Mouse (Mus musculus) kidney, postnatal 0 days (tissue): ENCODE measurements around the gene Cavin4. TPM values are rescaled to one million over a fixed set of nuclear protein-coding genes. Genes with fewer than 3 reads are reported as not detected.

Experiments used
- ATAC-seq: fragments of 200-750 bp; cut with Nextera tagmentation; replicated peaks from 2 replicates; pipeline ENCODE4 v1.8.0; 2017; ENCODE audit warnings: low read depth, moderate number of reproducible peaks, moderate TSS enrichment, moderate library complexity; ENCODE audit not compliant: low FRiP score
- DNase-seq: peaks from one replicate; pipeline ENCODE4 v3.0.0-alpha.2; 2016; ENCODE audit warnings: low spot score
- H3K27ac ChIP-seq: fragments of 300-500 bp; sonication (generic); 2 replicates; pipeline ENCODE4 v1.5.1; 2014; ENCODE audit warnings: mild to moderate bottlenecking
- H3K27me3 ChIP-seq: fragments of 300-500 bp; sonication (generic); 2 replicates; pipeline ENCODE4 v1.6.1; 2014; ENCODE audit warnings: low read length, mixed read lengths; ENCODE audit not compliant: insufficient read depth
- H3K36me3 ChIP-seq: fragments of 300-500 bp; sonication (generic); 2 replicates; pipeline ENCODE4 v1.6.1; 2014; ENCODE audit warnings: low read length, mixed read lengths; ENCODE audit not compliant: insufficient read depth
- H3K4me1 ChIP-seq: fragments of 300-500 bp; sonication (generic); replicated peaks from 2 replicates; pipeline ENCODE4 v1.6.1; 2014; ENCODE audit warnings: antibody characterized with exemption, low read length, mixed read lengths; ENCODE audit not compliant: insufficient read depth
- H3K4me2 ChIP-seq: fragments of 300-500 bp; sonication (generic); 2 replicates; pipeline ENCODE4 v1.6.1; 2014; ENCODE audit warnings: mild to moderate bottlenecking, low read length, moderate library complexity, mixed read lengths
- H3K4me3 ChIP-seq: fragments of 300-500 bp; sonication (generic); replicated peaks from 2 replicates; pipeline ENCODE4 v1.5.1; 2014; ENCODE audit warnings: low read depth, low read length
- H3K9ac ChIP-seq: fragments of 300-500 bp; sonication (generic); 2 replicates; pipeline ENCODE4 v1.6.1; 2014; ENCODE audit warnings: low read depth, low read length
- H3K9me3 ChIP-seq: fragments of 300-500 bp; sonication (generic); replicated peaks from 2 replicates; pipeline ENCODE4 v1.6.1; 2016; ENCODE audit warnings: low read length, inconsistent platforms, mixed read lengths
- CTCF ChIP-seq: IDR thresholded peaks from 2 replicates; pipeline ENCODE4 v1.5.1; 2016; ENCODE audit warnings: antibody characterized with exemption, low read depth, mild to moderate bottlenecking, moderate library complexity
- WGBS: fragments of 180-500 bp; shearing (Covaris S2); extraction: QIAGEN DNeasy Blood & Tissue Kit; methylation state at CpG from one replicate; pipeline ENCODE4 v1.1.7; 2014; 5-methylcytosine and 5-hydroxymethylcytosine counted together
- polyA plus RNA-seq: library from polyadenylated mRNA; unstranded; fragments of >200 nt; fragmentation: Nextera tagmentation; extraction: Ambion mirVana; gene quantifications from 2 replicates; pipeline ENCODE4 v1.2.1, GENCODE M21; 2015

The Cavin4 gene
- polyA plus RNA-seq, 1 experiment from 2014 or later, result 0.26 TPM

GRCm38 (mm10) chr4:48684593-48685187 lies 21.4 kb downstream of the Cavin4 start:
- Histone ChIP-seq H3K4me3 (no peak overlapping the region), H3K9ac (no peak overlapping the region), H3K36me3 (no peaks in the 10 kb centered on the region), H3K9me3 (no peaks in the 10 kb centered on the region), H3K27me3 (no peaks in the 10 kb centered on the region), H3K4me1 (no peaks in the 10 kb centered on the region), H3K27ac (peak overlapping the region; percentile 36), H3K4me2 (no peak overlapping the region)
- no peak for DNase-seq
- WGBS, result 56% methylated on average over 7 of the region's 7 CpGs
- no peak for TF ChIP-seq CTCF
- ATAC-seq, result no peak

GRCm38 (mm10) chr4:48688148-48688547 lies 24.8 kb downstream of the Cavin4 start:
- 54% methylated on average over 6 of the region's 6 CpGs for WGBS
- Histone ChIP-seq H3K4me2 (no peak overlapping the region), H3K9me3 (no peaks in the 10 kb centered on the region), H3K4me1 (0 out of 2 replicates have a peak, but pooled peaks cover 3% of the 10 kb centered on the region), H3K36me3 (no peaks in the 10 kb centered on the region), H3K4me3 (no peak overlapping the region), H3K27me3 (no peaks in the 10 kb centered on the region), H3K9ac (no peak overlapping the region), H3K27ac (no peak overlapping the region)
- ATAC-seq (no peak), DNase-seq (no peak)
- TF ChIP-seq CTCF, result no peak

- no peaks in the 10 kb centered on the region for H3K36me3 ChIP-seq
- WGBS, result 81% methylated on average over 9 of the region's 9 CpGs
- H3K4me1 ChIP-seq, result 0 out of 2 replicates have a peak, but pooled peaks cover 3% of the 10 kb centered on the region
- no peak overlapping the region for H3K9ac ChIP-seq
- no peak overlapping the region for H3K4me2 ChIP-seq
- H3K4me3 ChIP-seq, result no peak overlapping the region
- DNase-seq (peak; percentile 70), ATAC-seq (no peak)
- H3K9me3 ChIP-seq, result no peaks in the 10 kb centered on the region
- H3K27me3 ChIP-seq, result no peaks in the 10 kb centered on the region
- H3K27ac ChIP-seq, result no peak overlapping the region
- TF ChIP-seq CTCF, result peak; percentile 73
Observed at GRCm38 (mm10) chr4:48690640-48691039, 27.3 kb downstream of the Cavin4 start.

- no peak overlapping the region for H3K4me2 ChIP-seq
- H3K9me3 ChIP-seq, result no peaks in the 10 kb centered on the region
- peak; percentile 85 for TF ChIP-seq CTCF
- no peak overlapping the region for H3K9ac ChIP-seq
- H3K27ac ChIP-seq, result no peak overlapping the region
- ATAC-seq, result peak; percentile 55; the same call in 1 of the 2 replicates
- no peak overlapping the region for H3K4me3 ChIP-seq
- peak; percentile 82 for DNase-seq
- no peaks in the 10 kb centered on the region for H3K36me3 ChIP-seq
- WGBS, result 39% methylated on average over 7 of the region's 7 CpGs
- H3K27me3 ChIP-seq, result no peaks in the 10 kb centered on the region
- H3K4me1 ChIP-seq, result 0 out of 2 replicates have a peak, but pooled peaks cover 3% of the 10 kb centered on the region
Observed at GRCm38 (mm10) chr4:48691793-48692437, 28.6 kb downstream of the Cavin4 start.

- H3K9ac ChIP-seq, result no peak overlapping the region
- H3K4me3 ChIP-seq, result no peak overlapping the region
- no peaks in the 10 kb centered on the region for H3K9me3 ChIP-seq
- H3K27ac ChIP-seq, result no peak overlapping the region
- no peaks in the 10 kb centered on the region for H3K27me3 ChIP-seq
- H3K4me1 ChIP-seq, result 0 out of 2 replicates have a peak, but pooled peaks cover 3% of the 10 kb centered on the region
- DNase-seq (no peak), ATAC-seq (no peak)
- H3K36me3 ChIP-seq, result no peaks in the 10 kb centered on the region
- no peak overlapping the region for H3K4me2 ChIP-seq
- WGBS, result 39% methylated on average over 9 of the region's 9 CpGs
- no peak for TF ChIP-seq CTCF
Observed at GRCm38 (mm10) chr4:48692736-48693292, 29.5 kb downstream of the Cavin4 start.

GRCm38 (mm10) chr4:48696706-48697105 lies 33.4 kb downstream of the Cavin4 start:
- H3K4me1 ChIP-seq, result 0 out of 2 replicates have a peak, but pooled peaks cover 3% of the 10 kb centered on the region
- ATAC-seq (no peak), DNase-seq (no peak)
- H3K36me3 ChIP-seq, result no peaks in the 10 kb centered on the region
- H3K9me3 ChIP-seq, result no peaks in the 10 kb centered on the region
- no peak overlapping the region for H3K9ac ChIP-seq
- WGBS, result 94% methylated on average over 3 of the region's 3 CpGs
- H3K27me3 ChIP-seq, result no peaks in the 10 kb centered on the region
- no peak overlapping the region for H3K4me3 ChIP-seq
- no peak overlapping the region for H3K4me2 ChIP-seq
- TF ChIP-seq CTCF, result no peak
- H3K27ac ChIP-seq, result no peak overlapping the region
